Mouse (Mus musculus): ENCODE measurements at regions not wholly inside any gene's neighbourhood (a gene's known extent, or its start where the extent isn't known, plus 50 kb on each side); places are given as distances from the start of the nearest gene placed in this dataset.

GRCm38 (mm10) chr3:126293645-126294044, 69.8 kb upstream of the Arsj start:
- no peak for DNase-seq

GRCm38 (mm10) chr3:126295932-126296331, 67.6 kb upstream of the Arsj start:
- no peak for DNase-seq

DNA sequence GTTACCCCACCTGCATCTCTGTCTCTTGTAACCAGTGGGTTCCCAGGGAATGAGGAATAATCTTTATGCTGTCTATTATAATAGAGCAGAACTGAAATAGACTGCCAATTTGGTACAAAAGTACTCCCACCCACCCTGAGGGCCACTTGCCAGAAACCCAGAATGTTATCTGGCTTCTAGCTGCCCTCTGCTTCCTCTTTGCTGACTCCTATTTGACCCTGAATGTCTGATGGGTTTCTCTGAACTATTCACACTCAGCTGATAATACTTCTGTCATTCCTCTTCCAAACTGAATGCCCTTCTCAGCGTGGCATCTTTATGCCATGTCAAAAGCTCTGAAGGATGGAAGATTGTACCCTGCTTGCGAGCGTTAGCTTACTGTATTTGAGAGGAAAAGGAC, 64.2 kb upstream of the Arsj start:
- peak in 1 of 2 experiments; percentile 2 for DNase-seq

DNA sequence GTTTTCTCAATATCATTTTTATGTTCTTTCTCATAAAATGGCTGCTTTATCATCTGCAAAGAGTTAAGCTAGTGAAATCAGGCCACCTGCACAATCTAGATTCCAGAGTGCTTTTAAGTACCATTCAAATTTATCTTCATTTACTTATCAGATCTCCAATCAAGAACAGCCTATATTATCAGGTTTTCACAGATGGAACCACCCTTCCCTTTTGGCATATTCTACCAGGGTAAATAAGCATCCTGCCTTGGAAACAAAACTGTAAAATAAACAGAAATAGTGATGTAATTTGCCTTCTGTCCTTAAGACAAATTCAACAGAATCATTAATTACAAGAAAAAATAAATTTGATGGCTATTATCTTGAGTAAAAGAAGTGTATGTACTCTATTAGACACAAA, 55.2 kb upstream of the Arsj start:
- no peak for DNase-seq
